Mouse (Mus musculus): ENCODE measurements at regions not wholly inside any gene's neighbourhood (a gene's known extent, or its start where the extent isn't known, plus 50 kb on each side); places are given as distances from the start of the nearest gene placed in this dataset.

GRCm38 (mm10) chr15:52483598-52484165 is 1401.0 kb upstream of the Gm7489 start:
- Histone ChIP-seq H3K27me3 (ENCODE audit: insufficient read depth, low read length) (no peaks in the 10 kb centered on the region), H3K4me3 (ENCODE audit: low read depth, low read length) (no peak overlapping the region), H3K36me3 (ENCODE audit: insufficient read depth, low read length) (no peaks in the 10 kb centered on the region), H3K9me3 (ENCODE audit: low read length) (no peaks in the 10 kb centered on the region), H3K4me1 (ENCODE audit: insufficient read depth, low read length) (no peaks in the 10 kb centered on the region), H3K9ac (replicated peaks; ENCODE audit: low read length, poor library complexity, severe bottlenecking) (no peak overlapping the region), H3K27ac (ENCODE audit: low read depth, low read length) (no peak overlapping the region), H3K4me2 (ENCODE audit: low read depth, low read length, poor library complexity, severe bottlenecking) (no peak overlapping the region)
- ATAC-seq (ENCODE audit: low FRiP score) (no peak), DNase-seq (ENCODE audit: low spot score) (no peak)
- TF ChIP-seq CTCF (IDR thresholded peaks at IDR 0.05), result no peak
- WGBS, result 72% methylated on average over 5 of the region's 5 CpGs

GRCm38 (mm10) chr15:52484276-52484675 is 1400.4 kb upstream of the Gm7489 start:
- ATAC-seq (ENCODE audit: low FRiP score) (no peak), DNase-seq (ENCODE audit: low spot score) (no peak)
- Histone ChIP-seq H3K27me3 (ENCODE audit: insufficient read depth, low read length) (no peaks in the 10 kb centered on the region), H3K4me3 (ENCODE audit: low read depth, low read length) (no peak overlapping the region), H3K9ac (replicated peaks; ENCODE audit: low read length, poor library complexity, severe bottlenecking) (no peak overlapping the region), H3K27ac (ENCODE audit: low read depth, low read length) (no peak overlapping the region), H3K4me1 (ENCODE audit: insufficient read depth, low read length) (no peaks in the 10 kb centered on the region), H3K36me3 (ENCODE audit: insufficient read depth, low read length) (no peaks in the 10 kb centered on the region), H3K4me2 (ENCODE audit: low read depth, low read length, poor library complexity, severe bottlenecking) (no peak overlapping the region), H3K9me3 (ENCODE audit: low read length) (no peaks in the 10 kb centered on the region)
- TF ChIP-seq CTCF (IDR thresholded peaks at IDR 0.05), result no peak
- WGBS, result 82% methylated on average over 5 of the region's 5 CpGs

GRCm38 (mm10) chr15:52505278-52505831 is 1379.4 kb upstream of the Gm7489 start:
- ATAC-seq (ENCODE audit: low FRiP score), result peak; percentile 56
- TF ChIP-seq CTCF (IDR thresholded peaks at IDR 0.05), result peak; percentile 78
- 35% methylated on average over 9 of the region's 9 CpGs for WGBS
- H3K4me3 ChIP-seq (ENCODE audit: low read depth, low read length), result no peak overlapping the region
- no peak overlapping the region for H3K27ac ChIP-seq (ENCODE audit: low read depth, low read length)
- DNase-seq (ENCODE audit: low spot score), result peak; percentile 83
- no peak overlapping the region for H3K9ac ChIP-seq (replicated peaks; ENCODE audit: low read length, poor library complexity, severe bottlenecking)
- 0 out of 2 replicates have a peak, but pooled peaks cover 3% of the 10 kb centered on the region for H3K4me1 ChIP-seq (ENCODE audit: insufficient read depth, low read length)
- no peaks in the 10 kb centered on the region for H3K36me3 ChIP-seq (ENCODE audit: insufficient read depth, low read length)
- H3K4me2 ChIP-seq (ENCODE audit: low read depth, low read length, poor library complexity, severe bottlenecking), result no peak overlapping the region
- no peaks in the 10 kb centered on the region for H3K9me3 ChIP-seq (ENCODE audit: low read length)
- no peaks in the 10 kb centered on the region for H3K27me3 ChIP-seq (ENCODE audit: insufficient read depth, low read length)

- Histone ChIP-seq H3K27ac (ENCODE audit: low read depth, low read length) (no peak overlapping the region), H3K27me3 (ENCODE audit: insufficient read depth, low read length) (no peaks in the 10 kb centered on the region), H3K4me3 (ENCODE audit: low read depth, low read length) (no peak overlapping the region), H3K9ac (replicated peaks; ENCODE audit: low read length, poor library complexity, severe bottlenecking) (no peak overlapping the region), H3K4me2 (ENCODE audit: low read depth, low read length, poor library complexity, severe bottlenecking) (no peak overlapping the region), H3K36me3 (ENCODE audit: insufficient read depth, low read length) (no peaks in the 10 kb centered on the region), H3K9me3 (ENCODE audit: low read length) (no peaks in the 10 kb centered on the region), H3K4me1 (ENCODE audit: insufficient read depth, low read length) (0 out of 2 replicates have a peak, but pooled peaks cover 3% of the 10 kb centered on the region)
- 2% methylated on average over 7 of the region's 7 CpGs for whole genome bisulfite sequencing
- ATAC-seq (ENCODE audit: low FRiP score) (no peak), DNase-seq (ENCODE audit: low spot score) (peak; percentile 87)
- peak; percentile 82 for TF ChIP-seq CTCF (IDR thresholded peaks at IDR 0.05)
These were observed 1377.8 kb upstream of the Gm7489 start for GRCm38 (mm10) chr15:52506930-52507329.

- DNase-seq (ENCODE audit: low spot score), result no peak
- Histone ChIP-seq H3K27me3 (ENCODE audit: insufficient read depth, low read length) (no peaks in the 10 kb centered on the region), H3K4me2 (ENCODE audit: low read depth, low read length, poor library complexity, severe bottlenecking) (no peak overlapping the region), H3K9ac (replicated peaks; ENCODE audit: low read length, poor library complexity, severe bottlenecking) (no peak overlapping the region), H3K4me3 (ENCODE audit: low read depth, low read length) (no peak overlapping the region), H3K27ac (ENCODE audit: low read depth, low read length) (no peak overlapping the region), H3K36me3 (ENCODE audit: insufficient read depth, low read length) (no peaks in the 10 kb centered on the region), H3K4me1 (ENCODE audit: insufficient read depth, low read length) (0 out of 2 replicates have a peak, but pooled peaks cover 3% of the 10 kb centered on the region), H3K9me3 (ENCODE audit: low read length) (no peaks in the 10 kb centered on the region)
- ATAC-seq (ENCODE audit: low FRiP score), result no peak
- 54% methylated on average over 2 of the region's 2 CpGs for WGBS
- TF ChIP-seq CTCF (IDR thresholded peaks at IDR 0.05), result no peak
These were observed 1376.1 kb upstream of the Gm7489 start for GRCm38 (mm10) chr15:52508609-52509008.

GRCm38 (mm10) chr15:52510137-52510536 is 1374.6 kb upstream of the Gm7489 start:
- no peak overlapping the region for H3K4me2 ChIP-seq (ENCODE audit: low read depth, low read length, poor library complexity, severe bottlenecking)
- H3K36me3 ChIP-seq (ENCODE audit: insufficient read depth, low read length), result no peaks in the 10 kb centered on the region
- no peak overlapping the region for H3K4me3 ChIP-seq (ENCODE audit: low read depth, low read length)
- ATAC-seq (ENCODE audit: low FRiP score) (no peak), DNase-seq (ENCODE audit: low spot score) (no peak)
- 0 out of 2 replicates have a peak, but pooled peaks cover 3% of the 10 kb centered on the region for H3K4me1 ChIP-seq (ENCODE audit: insufficient read depth, low read length)
- H3K27ac ChIP-seq (ENCODE audit: low read depth, low read length), result no peak overlapping the region
- no peaks in the 10 kb centered on the region for H3K9me3 ChIP-seq (ENCODE audit: low read length)
- no peak overlapping the region for H3K9ac ChIP-seq (replicated peaks; ENCODE audit: low read length, poor library complexity, severe bottlenecking)
- no peaks in the 10 kb centered on the region for H3K27me3 ChIP-seq (ENCODE audit: insufficient read depth, low read length)
- 81% methylated on average over 4 of the region's 4 CpGs for WGBS
- TF ChIP-seq CTCF (IDR thresholded peaks at IDR 0.05), result no peak
